Mouse (Mus musculus) midbrain, embryonic 15.5 days (tissue): ENCODE results near the gene Rab10. TPM values are rescaled to one million over a fixed set of nuclear protein-coding genes. Genes with fewer than 3 reads are reported as not detected.
A peak's percentile ranks its signal among the peaks of the same experiment; 100 is the strongest.

ENCODE experiments used
- ATAC-seq: fragments of 200-750 bp; cut with Nextera tagmentation; replicated peaks from 2 replicates; pipeline ENCODE4 v1.8.0; 2017; ENCODE audit warnings: moderate TSS enrichment
- H3K27ac ChIP-seq: fragments of 300-500 bp; sonication (generic); 2 replicates; pipeline ENCODE4 v1.5.1; 2015; ENCODE audit warnings: mild to moderate bottlenecking, inconsistent platforms
- H3K27me3 ChIP-seq: fragments of 300-500 bp; sonication (generic); replicated peaks from 2 replicates; pipeline ENCODE4 v1.6.1; 2015; ENCODE audit warnings: inconsistent platforms
- H3K36me3 ChIP-seq: fragments of 300-500 bp; sonication (generic); replicated peaks from 2 replicates; pipeline ENCODE4 v1.6.1; 2015; ENCODE audit warnings: inconsistent platforms
- H3K4me1 ChIP-seq: fragments of 300-500 bp; sonication (generic); 2 replicates; pipeline ENCODE4 v1.6.1; 2015; ENCODE audit warnings: inconsistent platforms
- H3K4me2 ChIP-seq: fragments of 300-500 bp; sonication (generic); 2 replicates; pipeline ENCODE4 v1.6.1; 2015; ENCODE audit warnings: inconsistent platforms, mild to moderate bottlenecking, moderate library complexity
- H3K4me3 ChIP-seq: fragments of 300-500 bp; sonication (generic); 2 replicates; pipeline ENCODE4 v1.5.1; 2015; ENCODE audit warnings: mild to moderate bottlenecking, inconsistent platforms
- H3K9ac ChIP-seq: fragments of 300-500 bp; sonication (generic); 2 replicates; pipeline ENCODE4 v1.6.1; 2015; ENCODE audit warnings: mild to moderate bottlenecking, inconsistent platforms
- H3K9me3 ChIP-seq: fragments of 300-500 bp; sonication (generic); 2 replicates; pipeline ENCODE4 v1.6.1; 2016; ENCODE audit warnings: inconsistent platforms
- WGBS: fragments of 180-500 bp; shearing (Covaris S2); methylation state at CpG from one replicate; pipeline ENCODE4 v1.1.7; 2015; ENCODE audit warnings: mixed read lengths; 5-methylcytosine and 5-hydroxymethylcytosine counted together
- polyA plus RNA-seq: library from polyadenylated mRNA; unstranded; fragments of >200 nt; fragmentation: Nextera tagmentation; extraction: Ambion mirVana; gene quantifications from 2 replicates; pipeline ENCODE4 v1.2.1, GENCODE M21; 2015

Gene Rab10
- polyA plus RNA-seq, 1 experiment from 2014 or later = 148 TPM

DNA sequence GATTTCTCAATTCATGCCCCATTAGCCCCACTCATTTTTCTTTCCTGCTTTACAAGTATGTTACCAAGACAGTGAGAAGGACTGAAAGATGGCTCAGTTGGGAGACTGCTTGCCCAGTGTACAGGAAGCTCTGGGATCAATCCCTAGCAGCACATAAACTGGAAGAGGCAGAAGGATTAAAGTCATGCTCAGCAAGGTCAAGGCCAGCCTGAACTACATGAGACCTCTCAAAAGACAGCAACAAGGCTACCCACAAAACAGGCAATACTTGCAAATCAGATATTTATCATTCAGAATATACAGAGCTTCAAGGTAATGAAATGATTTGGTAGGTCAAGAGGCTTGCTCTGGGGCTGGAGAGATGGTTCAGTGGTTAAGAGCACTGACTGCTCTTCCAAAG, 53.8 kb downstream of the Rab10 start:
- no peaks in the 10 kb centered on the region for H3K27me3 ChIP-seq
- H3K9ac ChIP-seq = no peak overlapping the region
- no peak overlapping the region for H3K4me3 ChIP-seq
- ATAC-seq = no peak
- H3K4me1 ChIP-seq = no peaks in the 10 kb centered on the region
- no peak overlapping the region for H3K27ac ChIP-seq
- H3K4me2 ChIP-seq = no peak overlapping the region
- no peaks in the 10 kb centered on the region for H3K9me3 ChIP-seq
- peaks cover 3% of the 10 kb centered on the region; the same call in 1 of the 2 replicates for H3K36me3 ChIP-seq

GRCm38 (mm10) chr12:3255435-3255834, 54.3 kb downstream of the Rab10 start:
- Histone ChIP-seq H3K36me3 (peaks cover 6% of the 10 kb centered on the region; the same call in 1 of the 2 replicates), H3K9ac (no peak overlapping the region), H3K4me2 (no peak overlapping the region), H3K4me1 (no peaks in the 10 kb centered on the region), H3K27ac (no peak overlapping the region), H3K9me3 (no peaks in the 10 kb centered on the region), H3K4me3 (no peak overlapping the region), H3K27me3 (no peaks in the 10 kb centered on the region)
- ATAC-seq = no peak
- 99% methylated on average over 2 of the region's 2 CpGs for WGBS

- H3K36me3 ChIP-seq = peaks cover 11% of the 10 kb centered on the region; the same call in 1 of the 2 replicates
- no peaks in the 10 kb centered on the region for H3K4me1 ChIP-seq
- H3K27me3 ChIP-seq = no peaks in the 10 kb centered on the region
- no peak overlapping the region for H3K4me2 ChIP-seq
- no peak overlapping the region for H3K4me3 ChIP-seq
- H3K27ac ChIP-seq = no peak overlapping the region
- H3K9me3 ChIP-seq = no peaks in the 10 kb centered on the region
- ATAC-seq = no peak
- no peak overlapping the region for H3K9ac ChIP-seq
Measured at GRCm38 (mm10) chr12:3253591-3253990, 56.2 kb downstream of the Rab10 start.

DNA sequence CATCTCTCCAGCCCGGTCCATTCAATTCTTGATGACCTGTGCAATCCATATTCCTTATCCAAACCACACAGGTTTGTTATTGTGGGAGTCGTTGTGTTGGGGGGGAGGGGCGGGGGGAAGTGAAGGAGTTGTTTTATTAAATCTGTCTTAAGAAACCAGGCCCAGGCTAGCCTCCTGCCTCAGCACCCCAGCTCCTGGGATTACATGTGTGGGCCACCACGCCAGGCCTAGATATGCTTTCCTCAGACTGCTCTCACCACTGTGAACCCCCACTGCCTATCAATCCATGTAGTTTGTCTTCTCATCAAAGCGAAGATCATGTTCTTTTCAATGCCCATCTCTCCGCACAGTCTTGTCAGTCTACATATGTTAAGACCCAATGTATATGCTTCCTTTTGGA, 63.7 kb downstream of the Rab10 start:
- H3K27ac ChIP-seq = no peak overlapping the region
- H3K4me3 ChIP-seq = no peak overlapping the region
- peaks cover 8% of the 10 kb centered on the region; the same call in 1 of the 2 replicates for H3K36me3 ChIP-seq
- no peaks in the 10 kb centered on the region for H3K4me1 ChIP-seq
- no peak overlapping the region for H3K9ac ChIP-seq
- WGBS = 93% methylated on average over 6 of the region's 6 CpGs
- ATAC-seq = 0 out of 2 replicates have a peak, but pooled peaks have one; percentile 37
- H3K9me3 ChIP-seq = no peaks in the 10 kb centered on the region
- H3K4me2 ChIP-seq = no peak overlapping the region
- no peaks in the 10 kb centered on the region for H3K27me3 ChIP-seq

GRCm38 (mm10) chr12:3239544-3239943, 70.2 kb downstream of the Rab10 start:
- WGBS = 94% methylated on average over 1 of the region's 1 CpGs
- no peak for ATAC-seq

GRCm38 (mm10) chr12:3238361-3239051, 71.3 kb downstream of the Rab10 start:
- WGBS = 78% methylated on average over 16 of the region's 16 CpGs
- no peak for ATAC-seq
- no peaks in the 10 kb centered on the region for H3K9me3 ChIP-seq
- H3K9ac ChIP-seq = no peak overlapping the region
- no peak overlapping the region for H3K4me2 ChIP-seq
- no peak overlapping the region for H3K27ac ChIP-seq
- H3K4me1 ChIP-seq = peaks cover 6% of the 10 kb centered on the region; the same call in 1 of the 2 replicates
- no peaks in the 10 kb centered on the region for H3K27me3 ChIP-seq
- H3K4me3 ChIP-seq = no peak overlapping the region
- peaks cover 14% of the 10 kb centered on the region; the same call in 1 of the 2 replicates for H3K36me3 ChIP-seq

More at GRCm38 (mm10) chr12:3239544-3239943, 70.2 kb downstream of the Rab10 start:
- Histone ChIP-seq H3K4me2 (no peak overlapping the region), H3K4me1 (peaks cover 6% of the 10 kb centered on the region; the same call in 1 of the 2 replicates), H3K9ac (no peak overlapping the region), H3K9me3 (no peaks in the 10 kb centered on the region), H3K4me3 (no peak overlapping the region), H3K36me3 (peaks cover 14% of the 10 kb centered on the region; the same call in 1 of the 2 replicates), H3K27me3 (no peaks in the 10 kb centered on the region), H3K27ac (no peak overlapping the region)

- ATAC-seq = no peak
Measured at GRCm38 (mm10) chr12:3237799-3238198, 72.0 kb downstream of the Rab10 start.

GRCm38 (mm10) chr12:3236831-3237681, 72.7 kb downstream of the Rab10 start:
- Histone ChIP-seq H3K9ac (no peak overlapping the region), H3K4me2 (no peak overlapping the region)

More at GRCm38 (mm10) chr12:3237799-3238198, 72.0 kb downstream of the Rab10 start:
- no peaks in the 10 kb centered on the region for H3K9me3 ChIP-seq
- no peak overlapping the region for H3K4me2 ChIP-seq
- peaks cover 14% of the 10 kb centered on the region; the same call in 1 of the 2 replicates for H3K36me3 ChIP-seq
- H3K9ac ChIP-seq = no peak overlapping the region
- no peaks in the 10 kb centered on the region for H3K27me3 ChIP-seq
- no peak overlapping the region for H3K27ac ChIP-seq
- WGBS = 71% methylated on average over 5 of the region's 5 CpGs
- H3K4me1 ChIP-seq = peaks cover 6% of the 10 kb centered on the region; the same call in 1 of the 2 replicates
- H3K4me3 ChIP-seq = no peak overlapping the region

DNA sequence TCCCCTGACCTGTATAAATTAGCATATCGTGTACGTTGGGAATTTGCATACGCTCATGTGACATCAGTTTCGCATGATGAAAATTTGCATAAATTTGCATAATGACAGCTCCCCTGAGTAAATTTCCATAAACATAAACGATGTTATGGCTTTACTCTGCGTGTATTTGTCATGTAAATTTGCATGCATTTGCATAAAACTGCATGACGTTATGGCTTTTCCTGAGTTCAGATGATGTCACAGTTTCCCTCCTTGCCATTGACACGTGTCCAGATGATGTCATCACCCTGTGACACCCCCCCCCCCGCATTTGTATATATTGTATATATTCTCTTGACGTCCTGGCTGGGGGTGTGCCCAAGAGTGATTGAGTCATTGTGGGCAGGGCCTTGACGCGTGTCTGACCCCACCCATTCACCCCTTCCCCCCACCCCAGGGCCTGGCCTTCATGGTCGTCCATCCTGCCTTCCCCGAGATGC, 73.6 kb downstream of the Rab10 start:
- 55% methylated on average over 14 of the region's 14 CpGs for WGBS
- peaks cover 6% of the 10 kb centered on the region; the same call in 1 of the 2 replicates for H3K4me1 ChIP-seq
- no peaks in the 10 kb centered on the region for H3K9me3 ChIP-seq
- H3K36me3 ChIP-seq = peaks cover 14% of the 10 kb centered on the region; the same call in 1 of the 2 replicates
- H3K4me2 ChIP-seq = peak overlapping the region; percentile 44
- H3K27ac ChIP-seq = peak overlapping the region; percentile 87
- H3K4me3 ChIP-seq = peak overlapping the region; percentile 51
- no peaks in the 10 kb centered on the region for H3K27me3 ChIP-seq
- peak overlapping the region; percentile 36 for H3K9ac ChIP-seq
- ATAC-seq = peak; percentile 4

More at GRCm38 (mm10) chr12:3236831-3237681, 72.7 kb downstream of the Rab10 start:
- Histone ChIP-seq H3K27ac (no peak overlapping the region), H3K27me3 (no peaks in the 10 kb centered on the region), H3K9me3 (no peaks in the 10 kb centered on the region), H3K36me3 (peaks cover 14% of the 10 kb centered on the region; the same call in 1 of the 2 replicates), H3K4me3 (no peak overlapping the region), H3K4me1 (peaks cover 6% of the 10 kb centered on the region; the same call in 1 of the 2 replicates)
- 97% methylated on average over 12 of the region's 12 CpGs for WGBS
- ATAC-seq = no peak

DNA sequence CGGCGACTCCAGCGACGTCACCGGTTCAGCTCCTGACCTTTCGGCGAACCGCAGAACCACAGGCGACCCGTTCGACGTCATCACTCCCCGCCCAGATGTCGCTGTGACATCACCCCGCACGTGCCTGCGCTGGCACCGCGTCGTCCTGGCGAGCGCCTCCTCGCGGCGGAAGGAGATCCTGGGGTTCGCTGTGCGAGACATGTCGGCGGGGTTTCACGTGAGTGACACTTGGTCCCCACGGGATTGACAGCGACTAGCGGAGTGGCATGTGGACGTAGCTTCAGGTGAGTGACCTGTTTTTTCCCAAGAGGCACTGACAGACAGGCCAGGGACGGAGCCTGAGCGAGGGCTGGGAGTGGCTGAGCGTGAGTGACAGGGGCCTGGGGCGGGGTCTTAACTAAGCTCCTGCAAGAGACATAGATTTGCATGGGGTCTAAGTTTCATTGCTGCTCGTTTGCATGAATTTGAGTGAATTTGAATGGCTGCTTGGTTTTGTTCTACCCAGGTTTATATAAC, 74.1 kb downstream of the Rab10 start:
- 13% methylated on average over 39 of the region's 39 CpGs for WGBS
- peaks cover 6% of the 10 kb centered on the region; the same call in 1 of the 2 replicates for H3K4me1 ChIP-seq
- ATAC-seq = peak; percentile 85
- peaks cover 14% of the 10 kb centered on the region; the same call in 1 of the 2 replicates for H3K36me3 ChIP-seq
- H3K4me3 ChIP-seq = peak overlapping the region; percentile 51
- H3K27me3 ChIP-seq = no peaks in the 10 kb centered on the region
- H3K9me3 ChIP-seq = no peaks in the 10 kb centered on the region
- peak overlapping the region; percentile 87 for H3K27ac ChIP-seq
- peak overlapping the region; percentile 36 for H3K9ac ChIP-seq
- H3K4me2 ChIP-seq = peak overlapping the region; percentile 44

- Histone ChIP-seq H3K27me3 (no peaks in the 10 kb centered on the region), H3K4me2 (peak overlapping the region; percentile 48), H3K4me3 (peak overlapping the region; percentile 51), H3K9ac (peak overlapping the region; percentile 41), H3K4me1 (peaks cover 6% of the 10 kb centered on the region; the same call in 1 of the 2 replicates), H3K27ac (peak overlapping the region; percentile 87), H3K36me3 (peaks cover 14% of the 10 kb centered on the region; the same call in 1 of the 2 replicates), H3K9me3 (no peaks in the 10 kb centered on the region)
- ATAC-seq = peak; percentile 91
- 27% methylated on average over 36 of the region's 36 CpGs for WGBS
Measured at GRCm38 (mm10) chr12:3235124-3235631, 74.6 kb downstream of the Rab10 start.
